ENCODE assay signal across 14 mouse cellular contexts in genomic region chr11:4320876-4321275, GRCm38 (mm10).
"Had no signal": no experiment of that assay in that cellular context is flagged by ENCODE, and none has a peak within 500 bp of the region (broad histone marks: within the 10 kb centered on the region; RNA-seq: fewer than 3 reads in every experiment).

No protein-coding gene starts in this region.

- H3K36me3 ChIP-seq: neural tube, embryonic 15.5 days; stomach, embryonic 15.5 days had no signal

- H3K4me2 ChIP-seq: neural tube, embryonic 15.5 days; stomach, embryonic 15.5 days had no signal

- H3K27ac ChIP-seq: neural tube, embryonic 15.5 days; stomach, embryonic 15.5 days; stomach, postnatal 0 days had no signal

- H3K9ac ChIP-seq: neural tube, embryonic 15.5 days; stomach, embryonic 15.5 days had no signal

- H3K4me1 ChIP-seq: neural tube, embryonic 15.5 days; stomach, embryonic 15.5 days had no signal

- H3K9me3 ChIP-seq: neural tube, embryonic 15.5 days; stomach, embryonic 15.5 days had no signal

- H3K27me3 ChIP-seq: neural tube, embryonic 15.5 days; stomach, embryonic 15.5 days had no signal

- DNase-seq: right cerebral cortex, adult 18-20 months; right cerebral cortex, postnatal 14 days; right cerebral cortex, postnatal 25 days; right cerebral cortex, postnatal 4 days; spleen, adult 18-20 months; thymus, adult 18-20 months; thymus, adult 2 months; thymus, postnatal 14 days; thymus, postnatal 25 days; thymus, postnatal 36 days; thymus, postnatal 4 days had no signal

- H3K4me3 ChIP-seq: neural tube, embryonic 15.5 days; stomach, embryonic 15.5 days had no signal
